Mouse (Mus musculus) testis, adult 2 months (tissue): ENCODE results near the gene Zfp775.

ENCODE experiments used
- CTCF ChIP-seq: fragments of 200-500 bp; IDR thresholded peaks from 2 replicates; pipeline ENCODE4 v1.5.1; 2012; ENCODE audit warnings: low read depth, mild to moderate bottlenecking, inconsistent platforms, low read length, moderate library complexity; ENCODE audit not compliant: control insufficient read depth, insufficient read depth, insufficient replicate concordance
- POLR2A ChIP-seq: fragments of 200-500 bp; IDR thresholded peaks from 2 replicates; pipeline ENCODE4 v1.6.1; 2012; ENCODE audit warnings: low read depth, mild to moderate bottlenecking, inconsistent platforms, low read length, moderate library complexity; ENCODE audit not compliant: control insufficient read depth

DNA sequence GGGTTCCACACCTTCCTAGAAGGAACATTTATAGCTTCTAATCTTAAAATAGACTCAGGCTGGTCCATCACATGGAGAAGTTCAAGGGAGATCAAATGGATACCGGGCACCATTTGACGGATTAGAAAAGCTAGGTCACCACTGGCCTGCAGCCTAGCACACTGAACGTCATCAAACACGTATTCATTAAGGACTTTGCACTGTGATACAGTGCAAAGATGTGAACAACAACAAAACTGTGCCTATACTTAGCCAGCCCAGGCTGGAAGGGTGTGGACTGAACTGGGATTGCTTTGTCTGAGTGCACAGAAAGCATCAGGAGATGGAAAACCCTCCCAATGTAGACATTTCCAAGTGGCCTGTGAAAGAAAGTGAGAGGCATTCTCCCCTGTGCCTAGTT lies 48.0 kb upstream of the Zfp775 start:
- TF ChIP-seq CTCF (no peak), POLR2A (no peak)
